Mouse (Mus musculus): ENCODE measurements at regions not wholly inside any gene's neighbourhood (a gene's known extent, or its start where the extent isn't known, plus 50 kb on each side); places are given as distances from the start of the nearest gene placed in this dataset.
A peak's percentile ranks its signal among the peaks of the same experiment; 100 is the strongest.

GRCm38 (mm10) chr3:129386522-129386921 lies 54.0 kb upstream of the Enpep start:
- no peak for DNase-seq (ENCODE audit: low read depth in 2 of 2, low spot score in 2 of 2)

GRCm38 (mm10) chr3:129390506-129390905 lies 58.0 kb upstream of the Enpep start:
- DNase-seq (ENCODE audit: low read depth in 2 of 2, low spot score in 2 of 2): no peak

GRCm38 (mm10) chr3:129391888-129392813 lies 59.6 kb upstream of the Enpep start:
- no peak for DNase-seq (ENCODE audit: low read depth in 2 of 2, low spot score in 2 of 2)

- no peak for DNase-seq (ENCODE audit: low read depth in 2 of 2, low spot score in 2 of 2)
Measured at GRCm38 (mm10) chr3:129392814-129393804, 60.6 kb upstream of the Enpep start.

GRCm38 (mm10) chr3:129397481-129397880 lies 65.0 kb upstream of the Enpep start:
- DNase-seq (ENCODE audit: low read depth in 2 of 2, low spot score in 2 of 2): no peak

- DNase-seq (ENCODE audit: low read depth in 2 of 2, low spot score in 2 of 2): no peak
Measured at GRCm38 (mm10) chr3:129400092-129400924, 67.8 kb upstream of the Enpep start.

- DNase-seq (ENCODE audit: low read depth in 2 of 2, low spot score in 2 of 2): no peak
Measured at GRCm38 (mm10) chr3:129411389-129412054, 79.0 kb upstream of the Enpep start.

- DNase-seq (ENCODE audit: low read depth in 2 of 2, low spot score in 2 of 2): no peak
Measured at GRCm38 (mm10) chr3:129412126-129412960, 79.8 kb upstream of the Enpep start.

GRCm38 (mm10) chr3:129412961-129413246 lies 80.4 kb upstream of the Enpep start:
- no peak for DNase-seq (ENCODE audit: low read depth in 2 of 2, low spot score in 2 of 2)

GRCm38 (mm10) chr3:129415656-129416055 lies 83.1 kb upstream of the Enpep start:
- no peak for DNase-seq (ENCODE audit: low read depth in 2 of 2, low spot score in 2 of 2)

- DNase-seq (ENCODE audit: low read depth in 2 of 2, low spot score in 2 of 2): no peak
Measured at GRCm38 (mm10) chr3:129416337-129416736, 83.8 kb upstream of the Enpep start.

GRCm38 (mm10) chr3:129421620-129422239 lies 89.2 kb upstream of the Enpep start:
- peak; percentile 6 to 19 for DNase-seq (ENCODE audit: low read depth in 2 of 2, low spot score in 2 of 2)

- DNase-seq (ENCODE audit: low read depth in 2 of 2, low spot score in 2 of 2): no peak
Measured at GRCm38 (mm10) chr3:129428750-129429149, 96.2 kb upstream of the Enpep start.

GRCm38 (mm10) chr3:129429161-129430111 lies 96.9 kb upstream of the Enpep start:
- DNase-seq (ENCODE audit: low read depth in 2 of 2, low spot score in 2 of 2): no peak

- DNase-seq (ENCODE audit: low read depth in 2 of 2, low spot score in 2 of 2): no peak
Measured at GRCm38 (mm10) chr3:129434056-129434455, 98.1 kb upstream of the Elovl6 start.

- DNase-seq (ENCODE audit: low read depth in 2 of 2, low spot score in 2 of 2): no peak
Measured at GRCm38 (mm10) chr3:129437687-129438086, 94.5 kb upstream of the Elovl6 start.

- no peak for DNase-seq (ENCODE audit: low read depth in 2 of 2, low spot score in 2 of 2)
Measured at GRCm38 (mm10) chr3:129442756-129443155, 89.4 kb upstream of the Elovl6 start.

- DNase-seq (ENCODE audit: low read depth in 2 of 2, low spot score in 2 of 2): no peak
Measured at GRCm38 (mm10) chr3:129444221-129444620, 87.9 kb upstream of the Elovl6 start.
